Mouse (Mus musculus) gastrocnemius, adult 18-20 months (tissue): ENCODE measurements around the gene Cep170b. TPM values are rescaled to one million over a fixed set of nuclear protein-coding genes. Genes with fewer than 3 reads are reported as not detected.
A peak's percentile ranks its signal among the peaks of the same experiment; 100 is the strongest.

Source experiments
- DNase-seq: peaks from one replicate; pipeline ENCODE4 v3.0.0; 2021; ENCODE audit warnings: low spot score
- long read RNA-seq, 2 experiments: library from polyadenylated mRNA; stranded (forward); transcript quantifications; one replicate each; pipeline ENCODE4 v2.0.0; 2021
- total RNA-seq, 2 experiments: library from RNA; stranded (reverse); gene quantifications; 2 replicates each; pipeline ENCODE4 v1.2.3; 2021

The Cep170b gene
- 10 to 100 TPM in 1 of 2 experiments, 1 to 10 TPM in 1; 9.0 to 12.8 TPM for total RNA-seq
- long read RNA-seq, experiment 1, full-length matches to known transcripts: 5 of 17 reads
- long read RNA-seq, experiment 1, partial matches to known transcripts: 4 of 17 reads
- long read RNA-seq, experiment 1, other reads (novel, unspliced or antisense): 8 of 17 reads
- long read RNA-seq, experiment 2, full-length matches to known transcripts: 4 of 11 reads
- long read RNA-seq, experiment 2, partial matches to known transcripts: 3 of 11 reads
- long read RNA-seq, experiment 2, other reads (novel, unspliced or antisense): 4 of 11 reads

DNA sequence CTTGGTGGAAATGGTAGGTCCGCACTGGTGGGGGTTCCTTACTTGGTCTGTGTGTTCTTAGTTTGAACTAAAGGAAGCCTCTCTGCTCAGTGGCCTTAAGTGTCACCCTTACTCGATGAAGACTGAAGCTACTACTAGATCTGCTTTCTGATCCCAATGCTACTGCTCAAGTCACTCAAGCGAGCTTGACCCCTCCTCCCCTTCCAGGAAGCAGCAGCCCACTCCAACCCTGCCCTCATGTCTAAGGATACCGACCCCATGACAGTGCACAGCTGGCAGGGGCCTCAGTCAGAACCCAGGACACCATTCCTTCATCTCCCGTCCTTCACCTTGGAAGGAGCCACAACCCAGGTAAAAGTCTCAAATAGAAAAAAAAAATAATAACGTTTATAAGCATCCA, at the start of gene Cep170b:
TSS of gene Cep170b (plus strand) at position 240 of the 400 bp plus-strand sequence.
- no peak for DNase-seq

- peak; percentile 77 for DNase-seq
Measured at GRCm38 (mm10) chr12:112670718-112671393, 49.4 kb upstream of the Cep170b start.

DNA sequence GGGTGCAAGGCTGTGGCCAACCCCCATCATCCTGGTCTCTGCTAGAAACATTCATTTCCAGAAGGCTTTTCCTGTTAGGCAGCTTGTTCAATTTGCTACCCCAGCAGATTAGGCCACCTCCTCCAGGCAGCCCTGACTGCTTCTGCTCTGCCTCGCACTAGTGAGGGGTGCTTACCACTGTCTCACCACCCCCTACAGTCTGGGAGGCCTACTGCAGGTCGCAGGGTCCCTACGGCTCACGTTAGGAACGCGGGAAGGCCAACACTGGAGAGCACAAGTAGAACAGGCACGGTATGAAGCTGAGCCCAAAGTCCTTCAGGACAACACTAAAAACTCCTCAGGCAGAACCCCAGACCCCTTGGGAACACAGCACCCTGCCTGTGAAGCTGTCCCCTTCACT, 48.4 kb upstream of the Cep170b start:
- DNase-seq: no peak

- DNase-seq: no peak
Measured at GRCm38 (mm10) chr12:112672744-112673575, 47.3 kb upstream of the Cep170b start.

GRCm38 (mm10) chr12:112673576-112674091, 46.6 kb upstream of the Cep170b start:
- DNase-seq: no peak

- peak; percentile 51 for DNase-seq
Measured at GRCm38 (mm10) chr12:112674132-112675011, 45.9 kb upstream of the Cep170b start, which contains the start of gene Akt1. TSS of gene Akt1 (minus strand) at chr12:112674884.

DNA sequence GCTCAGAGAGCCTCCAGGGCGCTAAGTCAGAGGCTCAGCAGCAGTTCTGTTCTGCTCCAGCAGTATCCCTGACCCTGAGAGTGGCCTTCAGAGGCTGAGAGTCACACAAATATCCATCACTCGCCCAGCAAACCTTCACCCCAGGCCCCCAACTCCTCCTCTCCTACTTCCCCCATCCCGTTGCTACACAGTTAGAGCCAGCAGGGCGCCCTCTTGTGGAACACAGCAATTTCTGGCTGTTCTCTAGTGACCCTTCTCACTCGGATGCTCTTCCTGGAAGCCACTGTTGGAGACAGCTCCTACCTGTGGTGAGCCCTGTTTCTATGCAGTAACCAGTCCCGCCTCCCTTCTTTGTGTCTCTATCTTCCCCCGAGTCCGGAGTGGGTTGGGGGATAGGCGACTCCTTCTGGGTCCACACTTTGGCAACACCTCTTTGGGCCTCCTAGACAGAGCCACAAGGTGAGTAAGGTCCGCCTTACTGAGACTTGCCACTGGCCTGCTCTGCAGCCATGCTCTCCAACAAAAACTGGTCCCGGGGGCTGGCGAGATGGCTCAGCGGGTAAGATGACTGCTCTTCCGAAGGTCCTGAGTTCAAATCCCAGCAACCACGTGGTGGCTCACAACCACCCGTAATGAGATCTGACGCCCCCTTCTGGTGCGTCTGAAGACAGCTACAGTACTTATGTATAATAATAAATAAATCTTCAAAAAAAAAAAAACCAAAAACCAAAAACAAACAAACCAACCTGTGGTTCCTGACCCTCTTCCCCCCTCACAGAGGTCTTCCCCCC, 44.8 kb upstream of the Cep170b start:
- peak; percentile 86 for DNase-seq

GRCm38 (mm10) chr12:112677076-112677475, 43.2 kb upstream of the Cep170b start:
- no peak for DNase-seq

DNA sequence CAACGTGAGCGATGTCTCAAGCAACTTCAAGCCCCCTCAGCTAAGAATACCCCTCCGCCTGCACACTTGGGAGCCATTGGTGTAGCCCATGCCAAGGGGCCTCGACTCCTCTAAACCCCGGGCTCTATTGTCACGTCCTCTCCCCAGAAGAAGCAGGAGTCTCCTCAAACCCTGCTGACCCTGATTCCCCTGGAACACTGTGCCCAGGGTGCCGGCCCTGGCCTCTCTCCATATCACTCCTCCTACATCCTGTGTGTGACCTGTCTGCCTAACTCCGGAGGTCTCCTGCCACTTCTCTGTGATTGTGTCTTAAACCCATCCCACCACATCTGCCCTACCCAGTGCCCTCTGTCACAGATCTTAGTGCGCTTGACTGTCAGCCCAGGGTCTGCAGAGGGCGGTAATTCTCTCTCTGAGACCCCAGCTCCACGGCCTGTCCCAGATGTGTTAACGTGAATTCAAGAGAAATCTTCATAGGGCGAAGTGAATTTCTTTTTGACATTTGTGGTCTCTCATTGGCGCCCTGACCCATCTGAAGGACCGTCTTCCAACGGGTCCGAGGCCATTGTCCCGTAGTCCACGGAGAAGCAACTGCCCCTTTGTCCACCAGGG, 42.2 kb upstream of the Cep170b start:
- DNase-seq: no peak

- peak; percentile 58 for DNase-seq
Measured at GRCm38 (mm10) chr12:112678555-112679026, 41.7 kb upstream of the Cep170b start, which contains the start of gene Zbtb42. TSS of gene Zbtb42 (plus strand) at chr12:112678828.

DNA sequence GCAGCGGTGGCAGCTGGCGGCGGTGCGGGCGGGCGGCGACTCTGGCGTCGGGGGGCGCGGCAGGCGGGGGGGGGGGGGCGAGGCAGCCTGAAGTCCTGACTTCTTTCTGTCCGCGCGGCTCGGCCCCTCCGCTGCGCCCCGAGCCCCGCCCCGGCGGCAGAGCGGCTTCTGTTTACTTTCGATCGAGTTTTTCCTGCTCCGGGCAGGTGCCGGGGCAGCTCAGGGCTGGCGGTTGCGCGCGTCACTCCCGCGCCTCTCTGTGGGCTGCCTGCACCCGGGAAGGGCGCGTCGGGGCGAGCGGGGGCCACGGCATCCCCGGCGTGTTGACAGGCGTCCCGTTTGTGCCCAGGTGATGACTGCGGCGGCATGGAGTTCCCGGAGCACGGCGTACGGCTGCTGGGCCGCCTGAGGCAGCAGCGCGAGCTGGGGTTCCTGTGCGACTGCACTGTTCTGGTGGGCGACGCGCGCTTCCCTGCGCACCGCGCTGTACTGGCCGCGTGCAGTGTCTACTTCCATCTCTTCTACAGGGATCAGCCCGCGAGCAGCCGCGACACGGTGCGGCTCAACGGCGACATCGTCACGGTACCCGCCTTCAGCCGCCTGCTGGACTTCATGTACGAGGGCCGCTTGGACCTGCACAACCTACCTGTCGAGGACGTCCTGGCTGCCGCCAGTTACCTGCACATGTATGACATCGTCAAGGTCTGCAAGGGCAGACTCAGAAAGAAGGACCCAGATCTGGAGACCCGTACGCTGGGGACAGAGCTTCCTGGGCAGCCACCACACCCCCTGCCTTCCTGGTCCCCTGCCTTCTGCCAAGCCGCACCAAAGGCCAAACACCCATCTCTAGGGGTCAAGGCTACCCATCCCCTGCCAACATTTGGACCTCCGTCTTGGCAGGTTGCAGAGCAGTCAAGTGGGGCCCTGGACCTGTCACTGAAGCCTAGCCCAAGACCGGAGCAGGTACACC, 40.9 kb upstream of the Cep170b start:
- no peak for DNase-seq

DNA sequence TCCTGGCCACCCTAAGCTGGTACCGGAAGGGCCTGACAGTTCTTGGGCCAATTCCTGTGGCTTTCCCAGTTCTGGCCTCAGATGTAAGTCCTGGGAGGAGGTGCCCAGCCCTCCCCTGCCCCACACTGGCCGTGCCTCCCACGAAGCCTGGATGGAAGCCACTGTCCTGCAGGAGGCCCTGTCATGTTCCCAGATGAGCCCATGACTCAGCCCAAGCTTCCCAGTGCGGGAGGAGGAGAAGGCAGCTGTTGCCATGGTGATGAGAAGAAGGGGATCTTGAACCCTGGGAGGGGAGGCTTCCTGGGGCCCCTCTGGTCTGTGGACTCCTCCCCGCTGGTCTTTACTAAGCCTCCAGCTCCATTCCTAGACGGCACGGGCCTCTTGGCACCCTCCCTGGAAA, 36.9 kb upstream of the Cep170b start:
- no peak for DNase-seq

DNA sequence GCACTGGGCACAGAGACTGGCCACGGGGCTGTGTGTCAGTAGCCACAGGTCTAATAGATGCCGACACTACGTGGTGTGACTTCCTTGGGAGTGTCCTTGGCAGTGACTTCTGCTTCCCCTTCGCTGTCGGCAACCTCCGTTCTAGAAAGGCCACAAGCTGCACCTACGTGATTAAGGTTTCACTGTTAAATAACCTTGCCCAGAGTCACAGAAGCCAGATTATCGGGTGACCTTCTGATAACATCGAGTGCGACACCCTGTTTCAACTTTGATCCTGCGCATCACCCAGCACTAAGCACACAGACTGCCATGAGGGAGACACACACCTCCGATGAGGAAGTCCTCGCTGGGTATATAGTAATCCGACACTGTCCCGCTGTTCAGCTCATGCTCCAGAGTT, 31.8 kb upstream of the Cep170b start:
- no peak for DNase-seq

- peak; percentile 94 for DNase-seq
Measured at GRCm38 (mm10) chr12:112693185-112694126, 26.8 kb upstream of the Cep170b start.

DNA sequence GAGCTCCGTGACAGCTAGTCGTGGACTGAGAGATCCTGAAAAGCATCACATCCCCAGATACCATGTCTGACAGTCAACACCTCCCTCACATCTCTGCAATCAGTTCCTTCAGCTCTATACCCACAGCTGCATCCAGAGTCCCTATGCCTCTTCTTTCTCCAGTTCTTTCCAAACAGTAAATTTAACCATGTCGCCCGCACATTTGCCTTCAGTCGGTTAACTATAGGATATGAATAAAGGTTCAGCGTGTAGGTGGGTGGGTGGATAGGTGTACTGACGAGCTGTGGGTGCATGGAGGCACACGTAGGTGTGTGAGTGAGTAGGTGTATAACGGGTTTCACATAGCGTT, 26.2 kb upstream of the Cep170b start:
- no peak for DNase-seq

DNA sequence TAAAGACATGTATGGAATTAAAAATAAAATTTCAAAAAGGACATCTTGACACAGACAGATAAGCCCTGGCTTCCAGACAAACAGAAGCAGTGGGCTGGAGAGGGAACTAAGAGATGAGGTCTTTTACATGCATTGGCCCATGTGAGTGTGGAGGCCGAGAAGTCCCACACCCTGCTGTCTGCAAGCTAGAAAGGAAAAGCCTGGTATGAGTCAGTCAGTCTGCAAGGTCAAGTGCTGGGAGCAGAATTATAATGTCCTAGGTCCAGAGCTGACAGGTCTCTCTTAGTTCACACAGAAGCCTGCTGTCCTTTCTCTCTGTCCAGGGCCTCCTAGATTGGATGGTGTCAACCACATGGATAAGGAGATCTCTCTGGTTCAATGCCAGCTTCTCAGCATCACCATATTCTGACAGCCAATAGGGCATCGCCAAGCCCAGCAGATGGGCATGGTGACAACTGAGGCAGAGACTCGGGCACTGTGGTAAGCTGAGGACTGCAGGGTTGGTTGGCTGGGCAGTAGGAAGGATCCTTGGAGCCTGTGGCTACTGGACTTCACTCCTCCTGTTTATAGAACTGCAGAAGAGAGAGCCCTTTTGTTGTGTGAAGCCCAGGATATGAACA, 23.3 kb upstream of the Cep170b start:
- DNase-seq: no peak

DNA sequence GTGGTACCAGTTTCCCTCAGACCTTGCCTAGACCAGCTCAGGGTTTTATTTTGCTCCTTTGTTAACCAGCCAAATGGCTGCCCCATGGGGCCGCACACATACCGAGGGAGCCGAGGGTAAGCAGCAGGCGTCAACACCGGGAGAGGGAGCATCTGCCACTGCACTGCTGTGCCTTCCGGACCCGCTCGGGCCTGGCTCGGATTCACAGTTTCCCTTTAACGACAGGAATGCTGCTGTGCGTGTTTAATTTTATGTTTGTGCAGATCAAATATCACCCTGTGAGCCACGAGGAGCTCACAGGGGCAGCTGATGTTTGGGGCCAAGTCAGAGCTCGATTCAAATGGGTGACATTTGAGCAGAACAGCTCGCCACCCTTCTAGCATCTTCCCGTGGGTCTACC, 19.7 kb upstream of the Cep170b start:
- DNase-seq: peak; percentile 59
